Mouse (Mus musculus): ENCODE measurements around the gene Nprl3.

The Nprl3 gene

DNA sequence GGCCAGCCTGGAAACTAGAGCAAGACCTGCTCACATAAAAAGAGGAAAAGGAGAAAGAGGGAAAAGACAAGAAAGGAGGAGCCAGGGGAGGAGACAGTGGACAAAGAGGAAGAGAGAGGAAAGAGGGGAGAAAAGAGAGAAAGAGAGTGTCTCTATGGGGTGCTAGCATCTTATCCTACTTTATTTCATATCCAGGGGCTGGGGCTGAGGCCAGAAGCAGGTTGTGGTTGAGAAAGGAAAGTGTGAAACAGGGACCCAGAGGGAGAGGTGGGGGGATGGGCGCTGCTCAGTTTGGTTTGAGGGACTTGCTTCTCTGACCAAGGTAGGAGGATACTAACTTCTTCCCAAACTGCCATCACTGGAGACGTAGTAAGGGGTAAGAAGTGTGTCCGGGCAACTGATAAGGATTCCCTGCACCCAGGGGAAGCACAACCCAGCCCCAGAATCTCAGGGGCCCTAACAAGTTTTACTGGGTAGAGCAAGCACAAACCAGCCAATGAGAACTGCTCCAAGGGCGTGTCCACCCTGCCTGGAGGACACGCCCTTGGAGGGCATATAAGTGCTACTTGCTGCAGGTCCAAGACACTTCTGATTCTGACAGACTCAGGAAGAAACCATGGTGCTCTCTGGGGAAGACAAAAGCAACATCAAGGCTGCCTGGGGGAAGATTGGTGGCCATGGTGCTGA lies 15.7 kb upstream of the Nprl3 start, which contains the start of gene Hba-a1:
Gene Hba-a1, plus strand, starts transcription at position 421 of the 687 bp plus-strand sequence.
- 78% methylated on average over 1 of the region's 5 CpGs for WGBS

DNA sequence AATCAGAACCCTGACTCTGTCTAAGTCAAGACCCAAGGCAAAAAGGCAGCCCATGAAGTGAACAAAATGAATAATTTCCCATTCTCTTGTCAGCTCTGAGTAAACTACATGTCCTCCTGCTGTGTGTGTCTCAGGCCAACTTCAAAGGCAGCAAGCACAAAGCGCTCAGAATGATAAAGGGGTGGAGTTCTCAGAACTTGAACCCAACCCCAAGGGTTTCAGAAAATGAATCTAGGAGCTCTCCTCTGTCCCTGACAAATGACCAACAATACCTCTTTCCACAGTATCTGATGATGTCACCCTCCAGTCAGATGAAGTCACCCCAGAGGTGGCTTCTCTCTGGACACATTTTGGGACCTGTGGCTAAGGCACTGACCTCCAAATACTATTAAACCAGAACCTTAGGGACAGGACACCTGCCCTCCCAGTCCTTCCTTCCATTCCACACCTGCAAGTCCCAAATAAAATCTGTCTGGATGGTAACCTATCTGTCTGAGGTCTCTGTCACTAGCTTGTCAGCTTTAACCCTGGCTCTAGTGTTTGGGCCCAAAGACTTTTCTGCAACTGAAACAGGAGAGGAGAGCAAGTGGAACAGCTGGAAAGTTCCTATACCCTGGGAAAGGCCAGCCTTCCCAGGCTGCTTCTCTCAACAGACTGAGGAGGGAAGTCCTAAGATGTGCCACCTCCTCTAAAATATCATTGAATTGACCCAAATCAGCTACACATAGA lies 14.1 kb upstream of the Nprl3 start:
- WGBS, result 90% methylated on average over 1 of the region's 1 CpGs

DNA sequence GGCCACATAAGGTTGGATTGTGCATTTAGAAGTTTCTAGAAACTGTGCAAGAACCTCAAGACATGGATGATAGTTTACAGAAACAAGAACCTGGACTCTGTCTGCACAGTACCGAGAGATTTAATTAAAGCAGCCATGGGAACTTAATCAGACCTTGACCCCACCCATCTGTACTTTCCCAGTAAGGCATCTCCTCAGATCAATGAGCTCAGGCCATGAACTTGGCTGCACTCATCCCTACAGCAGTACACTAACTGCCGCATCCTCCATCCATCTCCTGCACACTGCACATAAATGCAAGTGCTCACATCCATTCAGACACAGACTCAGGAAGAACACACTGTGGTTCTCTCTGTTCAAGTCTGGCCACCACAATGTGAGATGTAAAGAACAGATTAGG lies 13.1 kb upstream of the Nprl3 start:
- 85% methylated on average over 2 of the region's 2 CpGs for WGBS

DNA sequence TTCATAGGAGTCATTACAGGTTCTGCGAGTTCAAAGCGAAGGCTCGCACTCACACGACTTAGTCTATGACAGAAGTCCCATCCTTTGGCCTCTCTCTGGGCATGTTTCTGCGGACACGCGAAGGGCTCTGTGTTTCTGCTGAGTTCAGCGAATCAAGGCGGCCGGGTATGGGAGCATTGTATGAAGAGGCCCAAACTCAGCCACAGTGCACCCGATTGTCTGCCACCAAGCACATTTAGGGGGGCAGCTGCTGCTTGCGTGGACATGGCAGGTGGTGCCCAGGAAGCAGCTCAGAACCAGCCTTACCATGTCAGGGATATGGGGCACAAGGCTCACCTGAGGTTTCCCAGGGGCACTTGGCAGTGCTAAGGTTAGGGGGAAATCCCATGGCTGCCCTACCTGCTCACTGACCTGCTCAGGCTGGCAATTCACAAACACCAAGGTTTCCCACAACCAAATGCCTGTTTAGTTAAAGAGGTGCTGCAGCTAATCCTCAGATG lies 11.0 kb upstream of the Nprl3 start:
- 82% methylated on average over 12 of the region's 12 CpGs for WGBS

DNA sequence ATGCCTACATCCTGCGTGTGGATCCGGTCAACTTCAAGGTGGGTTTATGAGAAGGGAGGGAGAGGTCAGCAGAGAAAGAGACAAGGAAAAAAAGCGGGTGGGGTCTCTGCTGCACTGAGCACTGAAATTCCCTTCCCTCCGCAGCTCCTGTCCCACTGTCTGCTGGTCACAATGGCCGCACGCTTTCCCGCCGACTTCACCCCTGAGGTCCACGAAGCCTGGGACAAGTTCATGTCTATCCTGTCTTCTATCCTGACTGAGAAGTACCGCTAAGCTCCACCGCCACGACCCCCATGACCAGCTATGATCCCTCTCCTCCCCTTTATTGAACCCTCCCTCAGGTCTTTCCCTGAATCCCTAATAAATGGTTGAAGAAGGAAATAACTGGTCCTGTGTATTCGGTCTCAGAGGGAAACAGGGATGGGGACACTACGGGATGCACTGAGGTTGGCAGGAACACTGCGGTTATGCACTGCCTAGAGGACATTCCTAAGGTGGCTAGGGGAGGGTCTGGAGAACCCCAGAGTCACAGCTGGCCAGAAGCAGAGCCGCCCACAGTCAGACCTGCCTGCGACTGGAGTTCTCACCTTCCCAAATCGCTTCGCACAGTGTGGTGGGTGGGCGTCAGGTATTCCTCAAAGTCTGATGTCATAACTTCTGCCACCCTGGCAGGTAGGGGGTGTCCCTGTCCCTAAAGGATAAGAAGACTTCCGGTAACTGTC lies 10.4 kb upstream of the Nprl3 start:
- 80% methylated on average over 21 of the region's 21 CpGs for WGBS

DNA sequence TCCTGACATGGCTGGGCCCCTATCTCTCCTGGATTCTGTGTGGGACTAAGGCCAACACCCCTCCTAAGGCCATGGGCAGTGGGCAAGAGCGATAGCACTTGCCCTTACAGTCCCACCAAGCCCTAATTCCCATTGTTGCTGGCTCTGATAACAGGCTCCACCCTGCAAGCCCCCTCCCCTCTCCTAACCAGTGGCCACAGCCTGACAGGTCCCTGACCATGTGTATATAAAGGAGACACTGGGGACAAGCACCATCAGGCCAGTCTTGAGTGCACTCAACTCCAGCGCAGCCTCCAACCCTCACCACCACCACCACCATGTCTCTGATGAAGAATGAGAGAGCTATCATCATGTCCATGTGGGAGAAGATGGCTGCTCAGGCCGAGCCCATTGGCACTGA lies 8.8 kb upstream of the Nprl3 start, which contains the start of gene Hba-x:
Gene Hba-x, plus strand, starts transcription at position 54 of the 400 bp plus-strand sequence.
- 83% methylated on average over 3 of the region's 3 CpGs for WGBS

DNA sequence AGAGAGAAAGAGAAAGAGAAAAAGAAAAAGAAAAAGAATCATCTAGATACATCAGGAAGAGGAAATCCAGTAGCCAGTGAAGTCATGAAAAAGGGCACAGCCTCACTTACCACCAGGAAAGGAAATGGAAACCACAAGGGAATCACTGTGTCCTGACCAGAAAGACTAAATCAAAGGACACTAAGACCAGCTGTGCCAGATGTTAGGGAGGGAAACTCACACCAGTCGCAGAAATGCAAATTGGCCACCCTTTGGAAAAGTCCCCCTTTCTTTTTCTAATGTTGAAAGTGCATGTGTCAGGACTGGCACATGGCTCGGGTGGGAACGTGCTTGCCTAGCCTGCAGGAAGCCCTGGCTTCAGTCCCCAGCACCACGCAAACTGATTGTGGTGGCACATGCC lies 3.7 kb upstream of the Nprl3 start:
- WGBS, result 51% methylated on average over 4 of the region's 4 CpGs

DNA sequence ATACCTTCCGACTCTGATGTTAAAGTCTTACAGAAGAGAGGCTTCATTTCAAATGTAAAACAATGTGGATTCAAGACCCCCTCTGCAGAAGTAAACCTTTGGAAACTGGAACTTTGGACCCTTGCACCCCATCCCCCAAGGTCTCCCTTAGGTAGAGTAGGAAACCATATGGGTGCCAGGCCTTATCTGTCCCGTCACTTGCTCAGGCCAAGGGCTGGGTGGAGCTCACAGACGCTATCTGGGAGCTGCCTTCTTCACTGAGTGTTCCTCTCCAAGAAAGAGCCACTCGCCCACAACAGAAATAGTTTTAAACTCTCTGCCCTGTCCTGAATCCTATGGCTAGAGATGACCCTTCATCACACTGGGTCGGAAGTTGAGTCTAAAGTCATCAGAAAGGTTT lies 1.4 kb upstream of the Nprl3 start:
- 86% methylated on average over 5 of the region's 5 CpGs for WGBS

DNA sequence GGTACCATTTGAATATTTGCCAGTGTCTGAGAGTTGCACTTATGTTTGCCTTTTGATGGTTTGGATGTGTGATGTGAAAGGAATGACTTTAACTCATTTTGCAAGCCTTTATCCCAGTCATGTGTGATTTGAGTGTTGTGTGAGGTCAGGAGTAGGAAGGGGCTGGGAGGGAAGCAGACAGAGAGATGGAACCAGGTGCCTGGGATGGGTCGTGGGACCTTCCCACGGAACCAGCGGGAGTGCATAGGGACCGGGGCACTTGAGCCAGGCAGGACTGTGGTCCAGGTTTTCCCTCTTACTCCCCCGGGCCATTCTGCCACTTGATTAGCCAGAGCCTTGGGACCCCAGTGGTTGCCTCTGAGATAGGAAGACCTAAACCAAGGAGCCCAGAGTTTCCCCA lies 457 bp upstream of the Nprl3 start:
- 22% methylated on average over 5 of the region's 5 CpGs for WGBS

DNA sequence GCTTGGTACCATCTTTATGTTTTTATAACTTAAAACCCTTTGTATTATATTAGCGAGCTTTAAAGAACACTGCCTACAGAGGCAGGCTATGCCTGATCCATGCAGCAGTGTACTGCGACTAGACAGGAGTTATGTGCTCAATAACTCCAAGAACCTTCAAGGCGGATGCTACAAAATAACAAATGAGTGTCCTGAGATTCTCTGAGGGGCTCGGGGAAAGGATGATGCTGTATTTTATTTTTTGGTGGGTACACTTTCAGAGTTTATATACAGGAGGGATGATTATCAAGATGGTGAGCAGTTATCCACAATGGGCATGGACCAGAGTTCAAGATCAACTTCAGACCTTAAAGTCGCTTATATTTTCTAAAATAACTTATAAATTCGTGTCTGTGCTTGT lies 731 bp downstream of the Nprl3 start:
- WGBS, result 15% methylated on average over 6 of the region's 6 CpGs

DNA sequence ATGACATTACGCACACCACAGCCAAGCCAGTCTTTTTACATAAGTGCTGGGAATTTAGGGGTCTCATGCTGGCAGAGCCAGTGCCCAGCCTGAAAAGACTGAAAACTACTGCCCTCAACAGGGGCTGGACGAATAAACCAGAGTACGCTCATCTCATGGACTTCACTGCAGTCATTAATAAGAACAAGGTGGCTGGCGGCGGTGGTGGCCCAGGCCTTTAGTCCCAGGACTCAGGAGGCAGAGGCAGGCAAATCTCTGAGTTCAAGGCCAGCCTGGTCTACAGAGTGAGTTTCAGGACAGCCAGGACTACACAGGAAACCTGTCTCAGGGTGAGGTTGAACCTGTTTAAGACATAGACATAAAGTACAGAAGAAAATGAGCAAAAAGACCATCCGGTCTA lies 1.3 kb downstream of the Nprl3 start:
- 87% methylated on average over 6 of the region's 6 CpGs for WGBS

DNA sequence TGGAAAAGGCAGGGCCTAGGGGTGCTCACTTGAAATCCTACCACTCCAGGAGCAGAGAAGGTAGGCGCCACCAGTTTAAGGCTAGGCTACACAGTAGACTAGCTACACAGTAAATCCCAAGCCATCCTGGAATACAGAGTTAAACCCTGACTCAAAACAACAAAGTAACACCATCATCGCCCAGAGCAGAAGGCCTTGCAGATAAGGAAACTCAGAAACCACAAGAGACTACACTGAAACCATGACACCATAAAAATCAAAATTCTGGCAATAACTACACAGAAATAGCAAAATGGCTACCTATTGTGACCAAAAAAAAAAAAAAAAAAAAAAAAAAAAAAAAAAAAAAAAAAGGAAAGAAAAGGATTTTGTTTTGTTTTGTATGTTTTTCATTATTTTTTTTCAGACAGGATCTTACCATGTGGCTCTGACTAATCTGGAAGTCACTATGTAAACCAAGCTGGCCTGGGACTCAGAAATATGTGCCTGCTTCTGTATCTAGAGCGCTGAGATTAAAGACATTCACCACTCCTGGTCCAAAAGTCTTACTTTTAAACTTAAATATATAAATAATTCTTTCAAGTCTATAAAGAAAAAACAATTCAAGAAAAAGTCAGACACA lies 2.3 kb downstream of the Nprl3 start:
- 83% methylated on average over 3 of the region's 3 CpGs for WGBS

DNA sequence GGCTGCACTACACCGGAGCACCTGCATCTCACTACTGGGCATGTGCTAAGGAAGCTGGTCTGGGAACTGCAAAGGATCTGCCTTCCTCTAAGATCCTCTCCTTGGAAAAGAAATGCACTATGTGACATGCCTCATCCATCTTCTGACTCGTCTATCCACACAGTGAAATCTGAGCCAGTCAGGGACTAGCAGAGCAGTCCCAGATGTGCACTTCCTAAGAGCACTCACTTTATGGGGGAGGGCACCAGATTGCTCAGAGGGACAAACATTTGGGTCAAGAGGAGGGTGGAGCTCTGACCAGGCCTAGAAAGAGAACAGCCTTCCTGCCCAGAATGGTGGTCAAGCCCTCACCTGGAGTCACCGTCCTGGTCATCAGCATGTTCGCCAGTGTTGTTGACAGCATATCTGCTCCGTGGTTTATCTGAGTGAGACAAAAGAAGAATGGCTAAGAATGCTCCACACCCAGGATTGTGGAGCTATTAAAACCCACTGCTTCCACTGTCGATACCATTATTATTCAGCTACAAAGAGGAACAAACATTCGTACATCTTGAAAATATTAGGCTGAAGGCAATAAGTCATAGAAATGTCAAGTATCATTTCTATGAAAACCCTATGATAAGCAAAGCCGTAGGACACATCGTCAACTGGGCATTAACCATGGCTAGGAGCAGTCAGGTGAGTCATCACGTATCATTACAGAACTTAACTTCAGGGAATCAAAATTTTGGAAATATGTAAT lies 4.7 kb downstream of the Nprl3 start:
- 92% methylated on average over 10 of the region's 10 CpGs for WGBS

DNA sequence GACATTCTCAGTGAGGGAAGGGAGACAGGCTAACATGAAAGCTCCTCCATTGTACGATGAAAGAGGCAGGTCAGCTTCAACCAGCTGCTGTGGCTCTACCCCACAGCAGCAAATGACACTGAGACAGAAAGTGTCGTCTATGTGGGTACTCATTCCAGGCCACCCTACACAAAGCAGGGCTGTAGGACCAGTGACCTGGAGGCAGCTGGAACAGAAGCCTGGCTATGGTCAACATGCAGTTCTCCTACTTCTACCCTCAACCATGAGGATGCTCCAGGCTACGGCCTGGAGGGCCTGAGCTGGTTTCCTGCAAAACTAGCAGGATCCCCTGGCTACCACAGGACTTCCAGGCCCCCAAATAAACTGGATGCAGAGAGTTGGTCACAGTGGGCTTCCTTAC lies 10.9 kb downstream of the Nprl3 start:
- WGBS, result 91% methylated on average over 3 of the region's 3 CpGs

DNA sequence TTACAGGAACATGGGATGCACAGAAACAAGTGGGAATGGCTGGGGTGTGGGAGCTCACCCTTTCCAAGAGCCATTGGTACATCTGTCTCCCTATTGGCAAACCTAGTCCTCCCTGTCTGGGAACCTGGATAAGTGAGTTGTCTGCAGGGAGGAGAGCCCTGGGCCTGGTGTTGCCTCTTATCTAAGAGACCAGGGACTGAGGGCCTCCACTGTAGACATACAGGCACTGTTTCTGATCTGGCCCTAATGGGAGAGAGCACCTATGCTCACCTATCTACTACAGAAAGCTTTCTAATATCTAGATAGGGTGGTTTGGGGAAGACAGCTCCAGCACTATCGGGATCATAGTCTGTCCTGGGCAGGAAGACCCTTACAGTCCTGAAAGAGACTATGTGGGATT lies 11.4 kb downstream of the Nprl3 start:
- WGBS, result 98% methylated on average over 1 of the region's 1 CpGs

DNA sequence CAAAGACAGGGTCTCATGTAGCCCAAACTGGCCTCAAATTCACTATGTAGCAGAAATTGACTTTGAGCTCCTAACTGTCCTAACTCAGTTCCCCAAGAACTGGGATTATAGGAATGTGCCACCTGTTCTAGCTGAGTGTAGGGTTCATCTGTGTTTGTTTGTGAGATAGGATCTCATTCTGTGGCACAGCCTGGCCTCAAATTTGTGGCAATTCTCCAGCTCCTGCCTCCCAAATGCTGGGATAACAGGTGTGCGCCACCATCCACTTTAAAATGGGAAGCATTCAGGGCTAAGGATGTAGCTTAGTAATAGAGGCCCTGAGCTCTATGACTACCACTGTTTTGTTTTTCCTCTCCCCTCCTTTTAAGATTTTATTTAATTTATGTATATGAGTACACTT lies 14.4 kb downstream of the Nprl3 start:
- WGBS, result 100% methylated on average over 1 of the region's 1 CpGs

DNA sequence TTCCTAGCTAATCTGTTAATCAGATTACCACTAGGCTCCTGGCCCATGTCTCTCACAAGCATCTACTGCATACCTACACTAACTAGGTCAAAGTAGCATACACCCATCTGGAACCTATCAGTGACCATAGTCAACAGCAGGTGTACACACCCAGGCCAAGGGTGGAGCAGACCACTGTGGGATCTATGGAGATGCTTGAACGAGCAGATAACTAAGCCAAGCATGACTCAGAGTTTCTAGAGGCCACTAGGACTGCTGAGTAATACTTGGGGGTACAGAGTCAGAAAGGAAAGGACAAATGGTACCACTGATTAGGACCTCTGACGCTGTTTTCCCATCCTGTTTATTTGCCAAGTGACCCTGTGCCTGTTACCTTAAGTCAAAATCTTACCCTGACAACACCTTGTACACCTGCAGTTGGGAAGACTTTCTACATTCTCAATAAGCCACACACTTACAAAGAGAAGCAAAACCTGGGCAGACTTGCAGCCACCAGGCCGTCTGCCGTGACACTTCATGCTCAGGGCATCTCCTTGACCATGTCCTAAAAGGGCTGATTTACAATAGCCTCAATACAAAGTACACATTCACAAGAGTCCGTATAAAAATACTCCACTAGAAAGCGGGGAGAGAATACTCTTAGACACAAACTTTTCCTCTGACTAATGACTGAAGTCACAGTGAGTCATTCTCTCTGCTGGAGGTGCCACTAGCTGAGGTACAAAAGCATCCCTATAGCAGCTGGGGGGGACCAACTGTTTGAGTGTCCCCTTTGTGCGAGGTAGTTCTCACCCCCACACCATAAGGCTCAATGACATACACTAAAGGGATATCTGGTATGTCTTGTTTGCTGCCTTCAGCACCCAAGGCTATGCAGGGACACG lies 16.4 kb downstream of the Nprl3 start:
- WGBS, result 68% methylated on average over 8 of the region's 8 CpGs

DNA sequence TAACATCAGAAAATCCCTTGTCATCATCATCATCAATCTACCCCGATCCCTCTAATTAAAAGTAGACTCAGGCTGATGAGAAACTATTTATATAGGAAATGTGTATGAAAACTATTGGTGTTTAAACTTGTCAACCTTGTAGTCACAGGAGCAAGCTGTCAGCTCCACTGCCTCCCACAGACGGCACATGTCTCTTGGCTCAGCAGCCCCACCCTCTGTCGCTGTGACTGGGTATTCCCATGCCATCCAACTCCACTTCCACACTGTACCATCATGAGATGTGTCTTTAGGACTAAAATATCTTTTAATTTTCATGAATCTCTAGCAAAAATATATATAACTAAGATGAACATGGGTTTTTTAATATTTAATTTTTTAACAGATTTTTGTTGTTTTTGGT lies 19.2 kb downstream of the Nprl3 start:
- 66% methylated on average over 3 of the region's 3 CpGs for WGBS

DNA sequence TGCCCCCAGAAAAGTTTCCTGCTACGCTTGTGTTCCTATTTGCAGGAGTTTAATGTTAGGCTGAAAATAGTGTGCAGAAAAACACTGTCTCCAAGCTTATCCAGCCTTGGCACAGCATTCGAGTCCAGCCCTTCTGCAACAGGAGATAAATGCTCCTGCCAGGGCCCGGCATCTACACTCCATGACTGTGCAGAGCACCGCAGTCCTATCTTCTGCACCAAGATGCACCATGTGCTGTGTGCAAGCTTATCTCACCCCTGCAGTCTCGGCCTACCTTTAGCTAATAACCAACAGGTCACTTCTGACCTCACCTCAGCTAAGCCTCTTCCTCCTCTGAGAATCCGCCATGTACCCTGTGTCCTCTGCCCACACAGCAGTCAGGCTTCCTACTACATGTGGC lies 21.9 kb downstream of the Nprl3 start:
- 73% methylated on average over 6 of the region's 6 CpGs for WGBS

DNA sequence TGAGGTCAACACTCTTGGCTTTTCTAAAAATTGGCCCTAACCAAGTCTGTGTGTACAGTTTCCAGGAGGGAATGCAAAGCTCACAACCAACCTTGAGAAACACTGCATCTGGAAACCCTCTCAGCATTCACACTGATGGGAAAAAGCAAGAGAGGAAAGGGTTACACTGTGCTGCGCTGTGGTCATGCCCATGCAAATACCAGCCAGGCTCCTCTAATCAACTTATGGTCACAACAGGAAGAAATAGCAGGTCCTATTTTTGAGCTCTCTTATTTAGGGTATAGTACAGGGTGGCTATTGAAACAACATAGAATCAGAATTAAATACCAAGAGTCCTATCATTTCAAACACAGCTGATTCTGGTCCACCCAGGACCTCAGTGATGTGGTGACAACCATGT lies 22.9 kb downstream of the Nprl3 start:
- WGBS, result 76% methylated on average over 1 of the region's 1 CpGs
